Mouse (Mus musculus): ENCODE results near the gene Gm10961.

GRCm38 (mm10) chr3:107636236-107636635 is 5.1 kb downstream of the Gm10961 start:
- no peak for TF ChIP-seq CTCF (IDR thresholded peaks at IDR 0.05; ENCODE audit: insufficient read depth, low read length)
- no peak for TF ChIP-seq POLR2A (IDR thresholded peaks at IDR 0.05; ENCODE audit: borderline replicate concordance, extremely low read depth, low read depth, low read length)

All from lung, adult 2 months (tissue).